Mouse (Mus musculus) R1 (cell line): ENCODE data around the gene Ttll11.

Source experiments
- DNase-seq: peaks from one replicate; pipeline ENCODE4 v3.0.0-alpha.2; 2018; ENCODE audit warnings: low read depth, low spot score

Ttll11 gene

DNA sequence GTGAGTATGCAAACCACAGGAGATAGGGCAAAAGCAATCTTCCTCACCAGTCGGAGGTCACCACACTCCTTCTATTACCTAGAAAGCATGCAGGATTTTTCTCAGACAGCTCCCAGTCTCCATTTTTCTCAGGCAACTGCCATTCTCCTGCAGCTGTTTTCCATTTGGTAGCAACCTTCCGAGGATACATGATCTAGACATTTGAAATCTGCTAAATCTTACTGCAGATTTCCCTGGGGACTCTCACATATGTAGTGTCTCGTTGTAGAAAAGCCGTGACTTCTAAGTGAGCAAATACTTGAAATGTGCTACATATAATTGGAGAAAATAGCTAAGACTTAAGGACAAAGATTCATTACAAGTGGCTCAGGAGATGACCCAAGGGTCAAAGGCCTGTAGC, 151.8 kb downstream of the Ttll11 start:
- DNase-seq, result no peak

DNA sequence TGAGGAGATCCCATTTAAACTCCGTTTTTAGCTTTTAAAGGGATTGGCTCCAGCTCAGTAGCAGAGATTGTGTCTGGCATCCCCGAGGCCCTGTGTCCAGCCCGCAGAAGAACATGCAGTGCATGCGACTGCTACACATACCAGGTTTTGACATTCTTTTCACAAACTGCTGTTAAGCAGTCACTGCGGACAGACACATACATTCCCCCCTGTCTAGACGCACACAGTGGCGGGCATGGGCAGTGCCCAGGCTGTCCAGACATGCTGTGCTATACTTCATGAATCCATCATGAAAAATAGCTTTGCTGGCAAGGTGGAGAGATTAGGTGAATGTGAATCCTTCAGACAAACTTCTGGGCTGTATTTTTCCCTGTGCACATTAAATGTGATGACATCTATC, 154.6 kb downstream of the Ttll11 start:
- DNase-seq, result no peak

- no peak for DNase-seq
Observed at GRCm38 (mm10) chr2:35823589-35823988, 156.1 kb downstream of the Ttll11 start.

- DNase-seq, result no peak
Observed at GRCm38 (mm10) chr2:35818883-35819282, 160.8 kb downstream of the Ttll11 start.

GRCm38 (mm10) chr2:35816056-35816661, 163.6 kb downstream of the Ttll11 start:
- DNase-seq, result no peak

GRCm38 (mm10) chr2:35812561-35812933, 167.2 kb downstream of the Ttll11 start:
- DNase-seq, result no peak

DNA sequence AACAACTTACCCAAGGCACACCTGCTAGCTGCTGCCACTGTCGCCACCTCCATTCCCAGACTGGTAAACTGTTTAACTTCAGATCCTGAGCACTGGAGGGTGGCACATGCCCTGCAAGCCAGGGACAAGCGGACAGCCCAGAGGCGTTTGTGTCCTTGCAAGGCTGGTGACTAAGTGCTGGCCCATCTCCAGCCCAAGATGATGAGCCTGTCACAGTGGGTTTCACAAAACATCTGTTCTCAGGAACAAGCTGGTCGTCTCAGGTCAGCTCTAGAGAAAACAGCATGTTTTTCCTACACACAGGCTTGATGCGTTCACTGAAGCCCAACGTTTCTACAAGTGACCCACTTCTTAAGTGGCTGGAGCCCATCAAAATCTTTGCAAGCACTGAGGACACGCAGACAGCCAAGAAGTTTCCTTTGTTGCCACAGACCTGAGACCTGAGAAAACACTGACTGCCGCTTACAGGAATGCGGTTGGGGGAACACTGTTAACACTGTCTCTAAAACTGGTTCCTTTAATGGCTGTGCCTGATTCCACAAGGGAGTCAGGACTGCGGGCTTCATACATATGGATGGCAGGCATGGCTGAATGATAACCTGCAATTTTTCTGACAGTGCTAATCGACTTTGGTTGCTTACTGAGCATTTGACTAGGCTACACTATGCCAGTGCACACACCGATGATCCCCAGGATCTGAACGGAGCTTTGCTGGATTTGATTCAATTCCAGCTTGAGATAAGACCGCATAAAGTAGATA, 167.7 kb downstream of the Ttll11 start:
- no peak for DNase-seq

DNA sequence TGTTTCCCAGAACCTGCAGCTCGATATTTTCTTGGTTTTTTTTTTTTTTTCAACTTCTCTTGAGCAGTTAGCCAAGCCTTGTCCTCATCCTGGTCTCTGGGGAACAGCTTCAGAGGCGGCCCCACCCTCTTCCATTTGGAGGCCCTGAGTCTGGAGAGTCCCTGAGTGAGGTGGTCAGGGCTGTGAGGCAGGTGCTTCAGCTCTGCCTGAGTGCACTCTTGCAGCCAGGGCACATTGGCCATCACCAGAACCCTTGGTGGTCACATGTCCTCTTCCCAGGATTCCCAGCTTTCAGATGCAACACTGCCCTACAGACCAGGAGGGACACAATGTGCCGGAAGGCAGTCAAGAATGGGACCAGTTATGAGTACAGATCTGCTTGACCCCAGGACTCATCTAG, 169.7 kb downstream of the Ttll11 start:
- no peak for DNase-seq

- DNase-seq, result peak; percentile 46
Observed at GRCm38 (mm10) chr2:35809141-35809540, 170.6 kb downstream of the Ttll11 start.

DNA sequence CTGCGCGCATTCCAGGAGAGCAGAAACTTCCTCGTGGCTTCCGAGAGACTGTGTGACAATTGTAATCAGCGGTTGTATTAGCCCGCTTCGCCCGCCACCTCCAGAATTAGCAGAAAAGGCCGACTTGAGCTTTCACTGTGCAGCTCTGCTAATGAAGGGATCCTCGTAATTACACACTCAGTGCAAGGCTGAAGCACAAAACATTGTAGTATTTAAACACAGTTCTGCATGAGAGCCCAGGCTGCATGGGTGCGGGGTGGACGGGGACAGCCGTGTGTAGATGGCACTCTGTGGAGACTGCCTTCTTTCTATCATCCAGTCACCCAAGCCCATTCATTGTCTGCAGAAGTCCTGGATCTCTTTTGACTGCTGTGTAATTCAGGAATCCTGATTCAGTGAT, 173.8 kb downstream of the Ttll11 start:
- no peak for DNase-seq

- DNase-seq, result no peak
Observed at GRCm38 (mm10) chr2:35803095-35803494, 176.6 kb downstream of the Ttll11 start.

DNA sequence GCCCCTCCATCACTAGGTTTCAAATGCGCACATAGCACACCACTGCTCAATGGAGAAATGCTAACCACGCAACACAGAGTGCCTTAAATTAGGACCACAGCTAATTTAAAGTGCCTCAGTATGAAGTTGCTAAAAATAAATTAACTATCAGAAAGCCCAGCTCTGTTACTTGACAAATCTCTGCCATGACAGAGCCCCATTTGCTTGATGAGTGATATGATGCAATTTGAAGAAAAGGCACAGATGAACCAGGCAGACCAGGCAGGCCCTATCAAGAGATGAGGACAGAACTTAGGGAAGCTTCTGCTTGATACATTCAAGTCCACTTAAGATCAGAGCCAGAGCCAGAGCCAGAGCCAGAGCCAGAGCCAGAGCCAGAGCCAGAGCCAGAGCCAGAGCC, 178.0 kb downstream of the Ttll11 start:
- DNase-seq, result no peak

GRCm38 (mm10) chr2:35799073-35799472, 180.6 kb downstream of the Ttll11 start:
- no peak for DNase-seq

GRCm38 (mm10) chr2:35797998-35798397, 181.7 kb downstream of the Ttll11 start:
- DNase-seq, result no peak

GRCm38 (mm10) chr2:35789362-35790326, 190.1 kb downstream of the Ttll11 start:
- no peak for DNase-seq

DNA sequence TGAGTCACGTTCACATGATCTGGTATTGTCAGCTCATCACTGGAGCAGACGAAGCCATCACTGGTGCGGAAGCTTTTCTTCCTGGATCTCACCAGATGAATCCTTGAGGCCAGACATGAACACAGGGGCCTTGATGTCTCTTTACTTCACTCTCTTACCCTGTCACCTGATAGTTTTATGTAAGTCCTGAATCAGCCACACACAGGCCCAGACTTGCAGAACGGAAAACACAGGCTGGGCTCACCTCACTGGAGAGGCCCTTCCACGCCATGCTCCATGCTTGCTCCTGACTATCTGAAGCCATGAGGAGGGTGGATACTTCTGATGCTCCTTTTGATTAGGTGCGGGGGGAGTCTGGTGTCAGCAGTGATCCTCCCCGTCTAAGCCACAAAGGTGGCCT, 193.8 kb downstream of the Ttll11 start:
- no peak for DNase-seq

GRCm38 (mm10) chr2:35783368-35783767, 196.3 kb downstream of the Ttll11 start:
- no peak for DNase-seq

DNA sequence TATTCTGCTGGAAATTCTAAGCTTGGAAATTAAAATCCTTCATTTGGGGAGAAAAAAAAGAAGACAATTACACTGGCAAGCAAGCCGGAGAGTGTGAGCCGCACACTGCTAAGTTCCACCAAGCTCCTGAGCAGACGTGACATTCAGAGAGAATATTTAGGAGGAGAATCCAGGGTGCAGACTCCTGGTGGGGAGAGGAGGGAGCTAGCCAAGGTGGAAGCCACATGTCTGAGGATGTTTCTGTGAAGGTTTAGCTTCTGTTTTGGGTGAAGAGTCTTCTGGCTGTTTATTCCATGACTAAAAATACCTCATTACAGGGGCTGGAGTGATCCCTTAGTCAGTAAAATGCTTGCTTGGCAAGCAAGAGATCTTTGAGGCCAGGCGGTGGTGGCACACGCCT, 200.4 kb downstream of the Ttll11 start:
- no peak for DNase-seq

GRCm38 (mm10) chr2:35776935-35777334, 202.8 kb downstream of the Ttll11 start:
- DNase-seq, result no peak

- no peak for DNase-seq
Observed at GRCm38 (mm10) chr2:35775651-35776055, 204.1 kb downstream of the Ttll11 start.

DNA sequence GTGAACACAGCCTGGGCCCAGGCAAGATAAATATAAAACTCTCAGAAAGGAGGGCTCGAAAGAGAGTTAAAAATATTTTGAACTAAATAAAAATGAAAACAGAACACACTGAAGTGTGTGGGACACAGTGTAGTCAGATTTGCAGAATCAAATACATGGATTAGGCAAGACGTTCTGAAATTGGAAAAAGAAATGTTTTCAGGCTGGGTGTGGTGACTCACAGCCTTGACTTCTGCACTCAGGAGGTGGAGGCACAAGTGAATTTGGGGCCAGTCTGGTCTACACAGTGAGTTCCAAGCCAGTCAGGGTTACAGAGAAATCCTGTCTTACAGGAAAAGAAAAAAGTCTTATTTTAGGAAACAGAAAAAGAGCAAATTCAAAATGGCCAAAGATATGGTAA, 209.2 kb downstream of the Ttll11 start:
- no peak for DNase-seq

DNA sequence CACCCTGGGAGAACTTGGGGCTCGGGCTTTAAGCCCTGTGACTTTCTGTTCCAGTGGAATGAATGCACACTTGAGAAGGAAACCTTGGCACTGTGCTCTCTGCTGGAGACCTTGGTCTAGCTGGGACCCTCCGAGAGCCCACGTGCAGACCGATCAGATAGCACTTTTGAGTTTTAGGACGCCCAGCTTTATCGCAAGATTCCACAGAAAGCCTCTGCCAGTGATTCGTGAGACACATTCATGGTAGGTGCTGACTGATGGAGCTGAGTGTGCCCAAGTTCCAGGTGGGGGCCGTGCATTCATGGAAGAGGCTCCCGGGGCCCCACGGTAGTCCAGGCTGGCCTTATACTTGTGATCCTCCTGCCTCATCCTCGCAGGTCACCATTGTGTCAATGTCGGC, 210.3 kb downstream of the Ttll11 start:
- no peak for DNase-seq
